Mouse (Mus musculus): Measurements from ENCODE around the gene Cmip.

Cmip gene

GRCm38 (mm10) chr8:117503405-117504069, 246.7 kb downstream of the Cmip start:
- no peak for DNase-seq (ENCODE audit: low spot score)

DNA sequence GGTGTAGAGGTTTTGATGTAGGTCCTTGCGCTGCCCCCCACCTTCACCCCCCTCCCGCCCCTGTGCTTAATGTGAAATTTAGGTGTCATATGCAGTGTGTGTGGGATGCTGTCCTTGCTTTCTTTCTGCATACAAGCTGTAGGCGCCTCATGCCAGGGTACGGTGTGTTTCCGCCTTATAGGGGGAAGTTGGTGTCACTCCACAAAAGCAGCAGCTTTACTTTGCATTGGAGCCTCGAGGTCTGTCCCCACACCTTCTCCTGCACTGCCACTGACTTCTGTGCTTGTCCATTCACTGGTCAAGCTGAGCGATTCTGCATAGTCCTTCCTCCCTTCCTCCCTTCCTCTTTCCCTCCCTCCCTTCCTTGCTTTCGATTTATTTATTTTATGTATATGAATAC, 250.8 kb downstream of the Cmip start:
- DNase-seq (ENCODE audit: low spot score) = no peak

All from spleen, adult 12 weeks (tissue).